Comparison of ENCODE assay signal across 7 mouse cellular contexts in genomic region chr5:30155821-30156629, GRCm38 (mm10). TPM values are rescaled to one million over a fixed set of nuclear protein-coding genes. Genes with fewer than 3 reads are reported as not detected.
DNase-seq lines count a peak whose midpoint lies in the region; ATAC-seq and TF ChIP-seq lines count a peak whose summit lies in the region.

No protein-coding gene starts in this region.

- no peak for TF ChIP-seq POLR2A in myocyte (IDR thresholded peaks at IDR 0.05; ENCODE audit: insufficient read length, low read depth)

- no peaks in the 10 kb centered on the region for H3K9me3 ChIP-seq in lung, postnatal 0 days (ENCODE audit: low read length)

- H3K4me2 ChIP-seq in lung, postnatal 0 days (replicated peaks; ENCODE audit: low read depth, low read length) = peak overlapping the region; percentile 62
- H3K4me2 ChIP-seq in myocyte (ENCODE audit: low read depth) = peak overlapping the region; percentile 80

- H3K27ac ChIP-seq in lung, postnatal 0 days (ENCODE audit: low read length) = peak overlapping the region; percentile 95

- peaks cover 84% of the 10 kb centered on the region for H3K79me2 ChIP-seq in myocyte (ENCODE audit: control insufficient read depth, insufficient read depth)

- no peaks in the 10 kb centered on the region for H3K27me3 ChIP-seq in lung, postnatal 0 days (replicated peaks; ENCODE audit: insufficient read depth, low read length)
- no peaks in the 10 kb centered on the region for H3K27me3 ChIP-seq in myocyte (ENCODE audit: control insufficient read depth, insufficient read depth, insufficient read length)

- H3K9ac ChIP-seq in lung, postnatal 0 days (replicated peaks; ENCODE audit: low read depth) = peak overlapping the region; percentile 76

- H3K36me3 ChIP-seq in lung, postnatal 0 days (ENCODE audit: insufficient read depth, low read length) = no peaks in the 10 kb centered on the region
- H3K36me3 ChIP-seq in myocyte (ENCODE audit: control insufficient read depth, insufficient read depth) = no peaks in the 10 kb centered on the region

- peak overlapping the region; percentile 88 for H3ac ChIP-seq in myocyte (ENCODE audit: control insufficient read depth, insufficient read length)

- no peak for ATAC-seq in lung, postnatal 0 days

- TF ChIP-seq CTCF in lung, postnatal 0 days (IDR thresholded peaks at IDR 0.05) = no peak

- 23% methylated on average over 13 of the region's 13 CpGs for WGBS in lung, postnatal 0 days

- peaks cover 5% of the 10 kb centered on the region; the same call in 1 of the 2 replicates for H3K4me1 ChIP-seq in lung, postnatal 0 days (ENCODE audit: insufficient read depth, low read depth, low read length)

- H3K4me3 ChIP-seq in lung, postnatal 0 days (ENCODE audit: low read depth, low read length) = peak overlapping the region; percentile 84
- H3K4me3 ChIP-seq in myocyte = peak overlapping the region; percentile 97

- DNase-seq in lung, postnatal 0 days (ENCODE audit: low spot score) = peak; percentile 33
- no peak for DNase-seq in lung, postnatal 14 days
- DNase-seq in c-Kit-positive CD71-positive TER-119-negative erythroid progenitor cells, embryonic 14.5 days (ENCODE audit: low read depth) = peak; percentile 29
- peak; percentile 79 for DNase-seq in induced T-regulatory cell, adult 2 months (ENCODE audit: low read depth)
- no peak for DNase-seq in cerebellum, postnatal 36 days
- no peak for DNase-seq in urinary bladder, postnatal 36 days (ENCODE audit: low spot score in 2 of 2)

- TF ChIP-seq EP300 in lung, postnatal 0 days (IDR thresholded peaks at IDR 0.05) = no peak

TF ChIP-seq in myocyte, 11 proteins besides CTCF, POLR2A, EP300 and RAD21:
- no peak for TF ChIP-seq POLR2AphosphoS2 (IDR thresholded peaks at IDR 0.05; ENCODE audit: insufficient read length, low read depth)
- TF ChIP-seq MAX (IDR thresholded peaks at IDR 0.05; ENCODE audit: low read depth) = no peak
- TF ChIP-seq CEBPB (IDR thresholded peaks at IDR 0.05; ENCODE audit: insufficient read depth, poor library complexity, severe bottlenecking) = no peak
- TF ChIP-seq MYOG (IDR thresholded peaks at IDR 0.05; ENCODE audit: control insufficient read depth in 1 of 3, insufficient read depth in 1 of 3, insufficient read length in 2 of 3, low read depth in 2 of 3) = no peak
- TF ChIP-seq TCF12 (IDR thresholded peaks at IDR 0.05; ENCODE audit: insufficient read depth, poor library complexity, severe bottlenecking) = no peak
- TF ChIP-seq E2F4 (IDR thresholded peaks at IDR 0.05; ENCODE audit: insufficient read depth) = no peak
- no peak for TF ChIP-seq REST (IDR thresholded peaks at IDR 0.05; ENCODE audit: insufficient read depth, insufficient read length)
- TF ChIP-seq MYOD1 (IDR thresholded peaks at IDR 0.05; ENCODE audit: control insufficient read depth in 1 of 3, insufficient read length in 2 of 3, low read depth in 2 of 3) = no peak
- no peak for TF ChIP-seq USF1 (IDR thresholded peaks at IDR 0.05; ENCODE audit: low read depth)
- TF ChIP-seq TCF3 (IDR thresholded peaks at IDR 0.05; ENCODE audit: insufficient read length, low read depth) = no peak
- no peak for TF ChIP-seq SRF (IDR thresholded peaks at IDR 0.05; ENCODE audit: control insufficient read depth, insufficient read length, low read depth)
TF ChIP-seq in myocyte: peak in this region for 0.

RNA-seq across cellular contexts. Expression of gene Hadhb, which starts 1.0 kb away (rescaled TPM):
- polyA plus RNA-seq in lung, postnatal 0 days (2015; fragmentation: Nextera tagmentation; extraction: Ambion mirVana) = 104 and 107 TPM in 2 replicates
- 52.3 TPM for polyA plus RNA-seq in myocyte (2012; fragmentation: generic; extraction: Trizol)

RNA-seq across cellular contexts. Expression of gene Hadha, which starts 1.1 kb away (rescaled TPM):
- polyA plus RNA-seq in lung, postnatal 0 days (2015; fragmentation: Nextera tagmentation; extraction: Ambion mirVana) = 107 and 110 TPM in 2 replicates
- 119 TPM for polyA plus RNA-seq in myocyte (2012; fragmentation: generic; extraction: Trizol)

RNA-seq across cellular contexts. Expression of gene Adgrf3, which starts 49.5 kb away (rescaled TPM):
- polyA plus RNA-seq in lung, postnatal 0 days (2015; fragmentation: Nextera tagmentation; extraction: Ambion mirVana) = 0.13 and 0.18 TPM in 2 replicates
- 0.22 TPM for polyA plus RNA-seq in myocyte (2012; fragmentation: generic; extraction: Trizol)

RNA-seq across cellular contexts. Expression of gene 3110082J24Rik, which starts 50.1 kb away (rescaled TPM):
- not detected in 2 replicates for polyA plus RNA-seq in lung, postnatal 0 days (2015; fragmentation: Nextera tagmentation; extraction: Ambion mirVana)
- polyA plus RNA-seq in myocyte (2012; fragmentation: generic; extraction: Trizol) = 0.08 TPM

RNA-seq across cellular contexts. Expression of gene Garem2, which starts 51.1 kb away (rescaled TPM):
- polyA plus RNA-seq in lung, postnatal 0 days (2015; fragmentation: Nextera tagmentation; extraction: Ambion mirVana) = 0.04 and 0.05 TPM in 2 replicates
- polyA plus RNA-seq in myocyte (2012; fragmentation: generic; extraction: Trizol) = 0.12 TPM

Comparison
In these comparisons a context has a peak if more than half of its experiments do, and no peak if none do; other contexts are left out.
1. DNase-seq: peak in lung, postnatal 0 days (single experiment), c-Kit-positive CD71-positive TER-119-negative erythroid progenitor cells, embryonic 14.5 days (single experiment) and induced T-regulatory cell, adult 2 months (single experiment); none in lung, postnatal 14 days (single experiment), cerebellum, postnatal 36 days (0 of 2) and urinary bladder, postnatal 36 days (0 of 2).